Mouse (Mus musculus): ENCODE results near the gene Ndufa7. TPM values are rescaled to one million over a fixed set of nuclear protein-coding genes. Genes with fewer than 3 reads are reported as not detected.

The Ndufa7 gene
- polyA plus RNA-seq, 2 experiments: 149 to 282 TPM

GRCm38 (mm10) chr17:33779967-33780295, 44.4 kb upstream of the Ndufa7 start:
- no peak for TF ChIP-seq CTCF (IDR thresholded peaks at IDR 0.05; ENCODE audit: low read depth)
- ATAC-seq (ENCODE audit: insufficient read depth) (no peak), DNase-seq (ENCODE audit: low read depth in 3 of 3, low spot score in 3 of 3) (no peak)
- peaks cover 9 to 28% of the 10 kb centered on the region in 2 experiments for H3K4me1 ChIP-seq (replicated peaks; ENCODE audit: control insufficient read depth in 2 of 2, insufficient read depth in 2 of 2, low read length in 1 of 2)
- no peak overlapping the region; the same call in 1 of the 2 replicates for H3K9ac ChIP-seq (replicated peaks)
- H3K36me3 ChIP-seq (replicated peaks; ENCODE audit: control insufficient read depth, insufficient read depth, low read depth): peaks cover 22% of the 10 kb centered on the region
- peak overlapping the region in 1 of 2 experiments; percentile 57; a peak in 2 of 4 replicates for H3K4me3 ChIP-seq (ENCODE audit: insufficient read depth in 1 of 2, low read depth in 2 of 2, low read length in 2 of 2)
- H3K4me2 ChIP-seq (ENCODE audit: low read depth): peak overlapping the region; percentile 84
- H3K9me3 ChIP-seq (ENCODE audit: control insufficient read depth, low read length): no peaks in the 10 kb centered on the region
- H3K27me3 ChIP-seq (ENCODE audit: control insufficient read depth, insufficient read depth, low read length): no peaks in the 10 kb centered on the region
- WGBS (ENCODE audit: insufficient replicate concordance): 62% methylated on average over 5 of the region's 5 CpGs
- H3K27ac ChIP-seq: no peak overlapping the region

- TF ChIP-seq EP300 (IDR thresholded peaks at IDR 0.05; ENCODE audit: low read depth) (no peak), CTCF (IDR thresholded peaks at IDR 0.05; ENCODE audit: low read depth) (no peak)
- Histone ChIP-seq H3K4me2 (ENCODE audit: low read depth) (peak overlapping the region; percentile 84), H3K9me3 (ENCODE audit: control insufficient read depth, low read length) (no peaks in the 10 kb centered on the region), H3K9ac (replicated peaks) (peak overlapping the region; percentile 31), H3K27me3 (ENCODE audit: control insufficient read depth, insufficient read depth, low read length) (no peaks in the 10 kb centered on the region), H3K27ac (no peak overlapping the region), H3K4me1 (replicated peaks; ENCODE audit: control insufficient read depth in 2 of 2, insufficient read depth in 2 of 2, low read length in 1 of 2) (peaks cover 9 to 28% of the 10 kb centered on the region in 2 experiments), H3K36me3 (replicated peaks; ENCODE audit: control insufficient read depth, insufficient read depth, low read depth) (peaks cover 22% of the 10 kb centered on the region), H3K4me3 (ENCODE audit: insufficient read depth in 1 of 2, low read depth in 2 of 2, low read length in 2 of 2) (peak overlapping the region; percentile 46 to 57)
- DNase-seq (ENCODE audit: low read depth in 3 of 3, low spot score in 3 of 3): no peak
- WGBS (ENCODE audit: insufficient replicate concordance): 10% methylated on average over 5 of the region's 5 CpGs
- no peak for ATAC-seq (ENCODE audit: insufficient read depth)
Measured at GRCm38 (mm10) chr17:33780431-33780830, 43.9 kb upstream of the Ndufa7 start.

- WGBS (ENCODE audit: insufficient replicate concordance): 1% methylated on average over 50 of the region's 50 CpGs
- Histone ChIP-seq H3K27ac (no peak within 1 kb of the TSS; the same call in 1 of the 2 replicates), H3K36me3 (replicated peaks; ENCODE audit: control insufficient read depth, insufficient read depth, low read depth) (peaks cover 16% of the 10 kb centered on the region), H3K4me2 (ENCODE audit: low read depth) (peak within 1 kb of the TSS; percentile 84), H3K9ac (replicated peaks) (peak within 1 kb of the TSS; percentile 58), H3K4me1 (replicated peaks; ENCODE audit: control insufficient read depth in 2 of 2, insufficient read depth in 2 of 2, low read length in 1 of 2) (peaks cover 9 to 28% of the 10 kb centered on the region in 2 experiments), H3K9me3 (ENCODE audit: control insufficient read depth, low read length) (no peaks in the 10 kb centered on the region), H3K4me3 (ENCODE audit: insufficient read depth in 1 of 2, low read depth in 2 of 2, low read length in 2 of 2) (peak within 1 kb of the TSS; percentile 46 to 57), H3K27me3 (ENCODE audit: control insufficient read depth, insufficient read depth, low read length) (no peaks in the 10 kb centered on the region)
- peak; percentile 87 for ATAC-seq (ENCODE audit: insufficient read depth)
- DNase-seq (ENCODE audit: low read depth in 3 of 3, low spot score in 3 of 3): peak; percentile 41 to 57 (median 55)
- no peak for TF ChIP-seq EP300 (IDR thresholded peaks at IDR 0.05; ENCODE audit: low read depth)
- no peak for TF ChIP-seq CTCF (IDR thresholded peaks at IDR 0.05; ENCODE audit: low read depth)
Measured at GRCm38 (mm10) chr17:33781124-33781977, 43.0 kb upstream of the Ndufa7 start, which contains the start of gene Angptl4. Gene Angptl4, minus strand, starts transcription at chr17:33781830.

GRCm38 (mm10) chr17:33782067-33782466, 42.3 kb upstream of the Ndufa7 start:
- no peak for ATAC-seq (ENCODE audit: insufficient read depth)
- H3K9ac ChIP-seq (replicated peaks): no peak overlapping the region
- TF ChIP-seq EP300 (IDR thresholded peaks at IDR 0.05; ENCODE audit: low read depth): no peak
- TF ChIP-seq CTCF (IDR thresholded peaks at IDR 0.05; ENCODE audit: low read depth): no peak
- no peaks in the 10 kb centered on the region for H3K27me3 ChIP-seq (ENCODE audit: control insufficient read depth, insufficient read depth, low read length)
- 41% methylated on average over 4 of the region's 4 CpGs for WGBS (ENCODE audit: insufficient replicate concordance)
- H3K4me3 ChIP-seq (ENCODE audit: insufficient read depth in 1 of 2, low read depth in 2 of 2, low read length in 2 of 2): peak overlapping the region; percentile 46 to 57; a peak in 3 of 4 replicates
- peaks cover 9 to 28% of the 10 kb centered on the region in 2 experiments for H3K4me1 ChIP-seq (replicated peaks; ENCODE audit: control insufficient read depth in 2 of 2, insufficient read depth in 2 of 2, low read length in 1 of 2)
- DNase-seq (ENCODE audit: low read depth in 3 of 3, low spot score in 3 of 3): no peak
- H3K4me2 ChIP-seq (ENCODE audit: low read depth): peak overlapping the region; percentile 84
- no peaks in the 10 kb centered on the region for H3K9me3 ChIP-seq (ENCODE audit: control insufficient read depth, low read length)
- H3K36me3 ChIP-seq (replicated peaks; ENCODE audit: control insufficient read depth, insufficient read depth, low read depth): peaks cover 9% of the 10 kb centered on the region
- no peak overlapping the region for H3K27ac ChIP-seq

GRCm38 (mm10) chr17:33783408-33783807, 41.0 kb upstream of the Ndufa7 start:
- H3K4me3 ChIP-seq (ENCODE audit: insufficient read depth in 1 of 2, low read depth in 2 of 2, low read length in 2 of 2): no peak overlapping the region
- DNase-seq (ENCODE audit: low read depth in 3 of 3, low spot score in 3 of 3) (no peak), ATAC-seq (ENCODE audit: insufficient read depth) (no peak)
- H3K27me3 ChIP-seq (ENCODE audit: control insufficient read depth, insufficient read depth, low read length): no peaks in the 10 kb centered on the region
- H3K4me1 ChIP-seq (replicated peaks; ENCODE audit: control insufficient read depth in 2 of 2, insufficient read depth in 2 of 2, low read length in 1 of 2): peaks cover 9 to 29% of the 10 kb centered on the region in 2 experiments
- no peak overlapping the region for H3K9ac ChIP-seq (replicated peaks)
- no peak overlapping the region for H3K4me2 ChIP-seq (ENCODE audit: low read depth)
- no peak for TF ChIP-seq CTCF (IDR thresholded peaks at IDR 0.05; ENCODE audit: low read depth)
- TF ChIP-seq EP300 (IDR thresholded peaks at IDR 0.05; ENCODE audit: low read depth): no peak
- H3K36me3 ChIP-seq (replicated peaks; ENCODE audit: control insufficient read depth, insufficient read depth, low read depth): no peaks in the 10 kb centered on the region
- no peak overlapping the region for H3K27ac ChIP-seq
- no peaks in the 10 kb centered on the region for H3K9me3 ChIP-seq (ENCODE audit: control insufficient read depth, low read length)

Data from liver, embryonic 14.5 days (tissue).